Mouse (Mus musculus) myocyte (in vitro differentiated cells): Measurements from ENCODE around the gene Nkapd1. TPM values are rescaled to one million over a fixed set of nuclear protein-coding genes. Genes with fewer than 3 reads are reported as not detected.

Experiments
- H3K27me3 ChIP-seq: one replicate; pipeline ENCODE4 v1.6.1; 2011; ENCODE audit not compliant: control insufficient read depth, insufficient read depth, insufficient read length
- H3K36me3 ChIP-seq: one replicate; pipeline ENCODE4 v1.6.1; 2011; ENCODE audit not compliant: control insufficient read depth, insufficient read depth
- H3K4me2 ChIP-seq: one replicate; pipeline ENCODE4 v1.6.1; 2011; ENCODE audit warnings: low read depth, control low read depth
- H3K4me3 ChIP-seq: one replicate; pipeline ENCODE4 v1.5.1; 2011; ENCODE audit warnings: mild to moderate bottlenecking, control low read depth, moderate library complexity
- H3K79me2 ChIP-seq: one replicate; pipeline ENCODE4 v1.6.1; 2011; ENCODE audit not compliant: control insufficient read depth, insufficient read depth
- H3ac ChIP-seq: one replicate; pipeline ENCODE4 v1.6.1; 2011; ENCODE audit not compliant: control insufficient read depth, insufficient read length
- CEBPB ChIP-seq: IDR thresholded peaks from 2 replicates; pipeline ENCODE4 v1.6.1; 2011; ENCODE audit warnings: mild to moderate bottlenecking, moderate library complexity; ENCODE audit not compliant: poor library complexity, insufficient read depth, severe bottlenecking
- E2F4 ChIP-seq: IDR thresholded peaks from one replicate; pipeline ENCODE4 v1.6.1; 2011; ENCODE audit warnings: mild to moderate bottlenecking, control low read depth, moderate library complexity; ENCODE audit not compliant: insufficient read depth
- MAX ChIP-seq: IDR thresholded peaks from one replicate; pipeline ENCODE4 v1.6.1; 2011; ENCODE audit warnings: low read depth, mild to moderate bottlenecking, control low read depth
- MYOD1 ChIP-seq, 3 experiments: IDR thresholded peaks; one replicate each; pipeline ENCODE4 v1.6.1; 2011; ENCODE audit warnings: control low read depth in 2 of 3, low read depth in 2 of 3, mild to moderate bottlenecking in 2 of 3, moderate library complexity in 1 of 3; ENCODE audit not compliant: insufficient read length in 2 of 3, control insufficient read depth in 1 of 3
- MYOG ChIP-seq, 3 experiments: IDR thresholded peaks; one replicate each; pipeline ENCODE4 v1.6.1; 2011; ENCODE audit warnings: control low read depth in 2 of 3, low read depth in 2 of 3, mild to moderate bottlenecking in 2 of 3; ENCODE audit not compliant: insufficient read length in 2 of 3, control insufficient read depth in 1 of 3, insufficient read depth in 1 of 3
- POLR2A ChIP-seq: IDR thresholded peaks from one replicate; pipeline ENCODE4 v1.6.1; 2011; ENCODE audit warnings: low read depth, mild to moderate bottlenecking, control low read depth, moderate library complexity; ENCODE audit not compliant: insufficient read length
- POLR2AphosphoS2 ChIP-seq: IDR thresholded peaks from one replicate; pipeline ENCODE4 v1.6.1; 2011; ENCODE audit warnings: low read depth, control low read depth; ENCODE audit not compliant: insufficient read length
- REST ChIP-seq: IDR thresholded peaks from one replicate; pipeline ENCODE4 v1.6.1; 2011; ENCODE audit warnings: mild to moderate bottlenecking, control low read depth, moderate library complexity; ENCODE audit not compliant: insufficient read depth, insufficient read length
- SRF ChIP-seq: IDR thresholded peaks from one replicate; pipeline ENCODE4 v1.6.1; 2011; ENCODE audit warnings: low read depth; ENCODE audit not compliant: control insufficient read depth, insufficient read length
- TCF12 ChIP-seq: IDR thresholded peaks from one replicate; pipeline ENCODE4 v1.6.1; 2011; ENCODE audit warnings: mild to moderate bottlenecking, control low read depth; ENCODE audit not compliant: poor library complexity, insufficient read depth, severe bottlenecking
- TCF3 ChIP-seq: IDR thresholded peaks from one replicate; pipeline ENCODE4 v1.6.1; 2011; ENCODE audit warnings: low read depth, control low read depth; ENCODE audit not compliant: insufficient read length
- USF1 ChIP-seq: IDR thresholded peaks from one replicate; pipeline ENCODE4 v1.6.1; 2011; ENCODE audit warnings: low read depth, mild to moderate bottlenecking, control low read depth, moderate library complexity
- polyA plus RNA-seq: library from polyadenylated mRNA; unstranded; fragments of >200 nt; fragmentation: generic; extraction: Trizol; gene quantifications from one replicate; pipeline ENCODE4 v1.2.1, GENCODE M21; 2012; ENCODE audit warnings: missing spikeins

Nkapd1 gene
- polyA plus RNA-seq, 1 experiment, result 4.8 TPM

DNA sequence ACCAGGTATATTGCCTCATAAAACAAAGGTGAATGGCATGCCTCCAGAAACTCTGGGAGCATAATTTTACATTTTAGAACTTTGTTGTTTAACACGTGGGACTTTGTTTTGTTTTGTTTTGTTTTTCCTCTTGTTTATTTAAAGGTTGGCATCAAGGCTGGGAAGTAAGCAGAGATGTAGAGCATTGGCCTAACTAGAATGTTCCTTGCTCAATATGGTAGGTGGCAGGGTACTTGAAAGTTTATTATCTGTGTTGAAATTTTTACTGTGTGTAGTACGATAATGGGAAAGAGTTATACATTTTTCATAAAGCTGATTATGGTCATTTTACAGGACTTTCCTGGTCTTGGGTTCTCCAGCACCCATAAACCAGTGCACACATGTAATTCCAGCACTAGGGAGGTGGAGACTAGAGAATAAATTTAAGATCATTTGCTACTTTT is 55.3 kb downstream of the Nkapd1 start:
- no peaks in the 10 kb centered on the region for H3K27me3 ChIP-seq
- no peaks in the 10 kb centered on the region for H3K79me2 ChIP-seq
- no peaks in the 10 kb centered on the region for H3K36me3 ChIP-seq
- no peak overlapping the region for H3K4me2 ChIP-seq
- no peak for TF ChIP-seq MYOD1 (IDR thresholded peaks at IDR 0.05; ENCODE audit: control insufficient read depth in 1 of 3, insufficient read length in 2 of 3, low read depth in 2 of 3)
- no peak for TF ChIP-seq CEBPB
- TF ChIP-seq REST, result no peak
- no peak for TF ChIP-seq POLR2A
- TF ChIP-seq E2F4, result no peak
- TF ChIP-seq MAX, result no peak
- TF ChIP-seq USF1, result no peak
- TF ChIP-seq TCF12, result no peak
- no peak for TF ChIP-seq SRF
- TF ChIP-seq TCF3, result no peak
- TF ChIP-seq POLR2AphosphoS2, result no peak
- TF ChIP-seq MYOG (IDR thresholded peaks at IDR 0.05; ENCODE audit: control insufficient read depth in 1 of 3, insufficient read depth in 1 of 3, insufficient read length in 2 of 3, low read depth in 2 of 3), result no peak
- no peak overlapping the region for H3ac ChIP-seq
- no peak overlapping the region for H3K4me3 ChIP-seq

GRCm38 (mm10) chr9:50561145-50561917 is 55.9 kb downstream of the Nkapd1 start, which contains the start of gene Tex12:
TSS of gene Tex12 (minus strand) at chr9:50561325.
- Histone ChIP-seq H3ac (no peak within 1 kb of the TSS), H3K36me3 (no peaks in the 10 kb centered on the region), H3K27me3 (no peaks in the 10 kb centered on the region), H3K79me2 (no peaks in the 10 kb centered on the region), H3K4me2 (no peak within 1 kb of the TSS), H3K4me3 (no peak within 1 kb of the TSS)
- no peak for TF ChIP-seq TCF3
- TF ChIP-seq REST, result no peak
- no peak for TF ChIP-seq USF1
- TF ChIP-seq MYOG (IDR thresholded peaks at IDR 0.05; ENCODE audit: control insufficient read depth in 1 of 3, insufficient read depth in 1 of 3, insufficient read length in 2 of 3, low read depth in 2 of 3), result no peak
- no peak for TF ChIP-seq MAX
- no peak for TF ChIP-seq CEBPB
- no peak for TF ChIP-seq POLR2AphosphoS2
- TF ChIP-seq TCF12, result no peak
- no peak for TF ChIP-seq SRF
- TF ChIP-seq MYOD1 (IDR thresholded peaks at IDR 0.05; ENCODE audit: control insufficient read depth in 1 of 3, insufficient read length in 2 of 3, low read depth in 2 of 3), result no peak

Other genes with a start within 250 kb of the Nkapd1 start
- 7.9 TPM for gene Plet1, start 122.9 kb downstream of the Nkapd1 start, polyA plus RNA-seq
- 29.4 TPM for gene Pts, start 88.7 kb downstream of the Nkapd1 start, polyA plus RNA-seq
- gene Il18, start 62.6 kb downstream of the Nkapd1 start, polyA plus RNA-seq, result 1.9 TPM
- 0.02 TPM for gene Bco2, start 62.3 kb downstream of the Nkapd1 start, polyA plus RNA-seq
- gene Tex12, start 56.1 kb downstream of the Nkapd1 start, polyA plus RNA-seq, result not detected
- 210 TPM for gene Sdhd, start 13.7 kb downstream of the Nkapd1 start, polyA plus RNA-seq
- 184 TPM for gene Timm8b, start 13.6 kb downstream of the Nkapd1 start, polyA plus RNA-seq
- 2.2 TPM for gene Pih1d2, start 143 bp downstream of the Nkapd1 start, polyA plus RNA-seq
- gene Dlat, start 42.3 kb upstream of the Nkapd1 start, polyA plus RNA-seq, result 64.6 TPM
- 1.1 TPM for gene Dixdc1, start 122.1 kb upstream of the Nkapd1 start, polyA plus RNA-seq
- 1.1 TPM for gene 2310030G06Rik, start 129.1 kb upstream of the Nkapd1 start, polyA plus RNA-seq
- gene Cryab, start 133.9 kb upstream of the Nkapd1 start, polyA plus RNA-seq, result 915 TPM
- gene Hspb2, start 134.9 kb upstream of the Nkapd1 start, polyA plus RNA-seq, result 249 TPM
- 3.6 TPM for gene Fdxacb1, start 150.8 kb upstream of the Nkapd1 start, polyA plus RNA-seq
- 22.5 TPM for gene Alg9, start 157.6 kb upstream of the Nkapd1 start, polyA plus RNA-seq
- 12.8 TPM for gene 1110032A03Rik, start 158.1 kb upstream of the Nkapd1 start, polyA plus RNA-seq
- gene Ppp2r1b, start 227.8 kb upstream of the Nkapd1 start, polyA plus RNA-seq, result 12.9 TPM